Mouse (Mus musculus) MEL (cell line): ENCODE data around the gene Zbtb20.

ENCODE experiments used
- BHLHE40 ChIP-seq: IDR thresholded peaks from 2 replicates; pipeline ENCODE4 v1.6.1; 2012; ENCODE audit warnings: low read depth, mild to moderate bottlenecking, inconsistent platforms, low read length, improper control_type of control experiment, borderline replicate concordance
- CTCF ChIP-seq, 3 experiments: IDR thresholded peaks in 2 of 3; conservative IDR thresholded peaks in 1 of 3; 2 replicates each; pipeline ENCODE4 v1.5.1; 2011 to 2012; ENCODE audit warnings: low read length in 3 of 3, low read depth in 2 of 3, mild to moderate bottlenecking in 2 of 3, improper control_type of control experiment in 1 of 3, inconsistent platforms in 1 of 3, mixed read lengths in 1 of 3, moderate library complexity in 1 of 3; ENCODE audit not compliant: control insufficient read depth in 1 of 3, insufficient read depth in 1 of 3, poor library complexity in 1 of 3, severe bottlenecking in 1 of 3
- EP300 ChIP-seq, 2 experiments: IDR thresholded peaks; 2 replicates each; pipeline ENCODE4 v1.6.1; 2011; ENCODE audit warnings: improper control_type of control experiment in 2 of 2, low read length in 2 of 2, low read depth in 1 of 2, mild to moderate bottlenecking in 1 of 2
- JUND ChIP-seq: IDR thresholded peaks from 2 replicates; pipeline ENCODE4 v1.6.1; 2011; ENCODE audit warnings: low read depth, mild to moderate bottlenecking, improper control_type of control experiment, low read length
- NRF1 ChIP-seq: IDR thresholded peaks from 2 replicates; pipeline ENCODE4 v1.6.1; 2014; ENCODE audit warnings: low read depth, mild to moderate bottlenecking, inconsistent platforms, low read length, improper control_type of control experiment, moderate library complexity; ENCODE audit not compliant: poor library complexity, insufficient read depth, severe bottlenecking

- TF ChIP-seq JUND (no peak), BHLHE40 (no peak), CTCF (IDR thresholded peaks at IDR 0.05 in 2 of 3, conservative IDR thresholded peaks at IDR 0.05 in 1 of 3; ENCODE audit: control insufficient read depth in 1 of 3, insufficient read depth in 1 of 3, low read depth in 2 of 3, low read length in 3 of 3, poor library complexity in 1 of 3, severe bottlenecking in 1 of 3) (no peak), NRF1 (no peak), EP300 (IDR thresholded peaks at IDR 0.05; ENCODE audit: low read depth in 1 of 2, low read length in 2 of 2) (no peak)
Measured at GRCm38 (mm10) chr16:43638406-43639049, 762.8 kb downstream of the Zbtb20 start.
